Comparison of ENCODE assay signal across 25 mouse cellular contexts in the genomic region with DNA sequence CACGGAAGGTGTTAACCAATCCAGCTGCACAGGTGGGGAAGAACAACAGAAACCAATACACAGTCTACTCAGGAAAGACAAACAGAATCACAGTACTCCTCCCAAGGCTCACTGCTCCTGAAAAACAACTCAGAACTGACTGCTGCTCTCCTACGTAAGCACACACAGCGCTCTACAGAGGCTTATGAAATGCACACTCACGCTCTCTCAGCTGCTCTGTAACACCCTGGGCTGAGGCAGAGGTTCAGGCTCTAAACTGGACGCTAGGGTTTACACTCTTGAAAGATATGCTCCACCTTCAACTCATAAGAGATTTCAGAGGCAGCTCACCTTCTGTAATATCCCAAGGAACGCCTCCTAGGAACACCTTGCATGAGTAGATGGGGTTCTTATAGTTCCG. TPM values are rescaled to one million over a fixed set of nuclear protein-coding genes. Genes with fewer than 3 reads are reported as not detected.
DNase-seq lines count a peak whose midpoint lies in the region; ATAC-seq and TF ChIP-seq lines count a peak whose summit lies in the region.
"Had no signal": no experiment of that assay in that cellular context is flagged by ENCODE, and none has a peak within 500 bp of the region (broad histone marks: within the 10 kb centered on the region; RNA-seq: fewer than 3 reads in every experiment).

No protein-coding gene starts in this region.

- TF ChIP-seq CTCF in gastrocnemius, adult 2 months (IDR thresholded peaks at IDR 0.05), result no peak
- no peak for TF ChIP-seq CTCF in lung, postnatal 0 days (IDR thresholded peaks at IDR 0.05)
- TF ChIP-seq CTCF in stomach, postnatal 0 days (IDR thresholded peaks at IDR 0.05; ENCODE audit: low read depth), result no peak
- no peak for TF ChIP-seq CTCF in hindbrain, postnatal 0 days (IDR thresholded peaks at IDR 0.05; ENCODE audit: low read depth)

- no peak overlapping the region for H3K9ac ChIP-seq in lung, postnatal 0 days (replicated peaks; ENCODE audit: low read depth)
- no peak overlapping the region for H3K9ac ChIP-seq in stomach, postnatal 0 days (ENCODE audit: low read length)
- H3K9ac ChIP-seq in hindbrain, postnatal 0 days (replicated peaks; ENCODE audit: low read length), result no peak overlapping the region
- H3K9ac ChIP-seq: embryonic facial prominence, embryonic 13.5 days; embryonic facial prominence, embryonic 15.5 days; forebrain, embryonic 12.5 days had no signal

- ATAC-seq in lung, postnatal 0 days, result peak; percentile 81
- ATAC-seq in stomach, postnatal 0 days (ENCODE audit: low FRiP score, low TSS enrichment), result peak; percentile 91
- no peak for ATAC-seq in hindbrain, postnatal 0 days
- ATAC-seq: activated CD4-positive, CD25-positive, alpha-beta regulatory T cell, adult 4 months; CD4-positive, CD25-positive, alpha-beta regulatory T cell, adult 4 months; forebrain, embryonic 14.5 days; Patski had no signal

- H3K9me3 ChIP-seq in lung, postnatal 0 days (ENCODE audit: low read length), result no peaks in the 10 kb centered on the region
- H3K9me3 ChIP-seq in embryonic facial prominence, embryonic 10.5 days, result no peaks in the 10 kb centered on the region
- no peaks in the 10 kb centered on the region for H3K9me3 ChIP-seq in stomach, postnatal 0 days (ENCODE audit: control insufficient read depth, low read length)
- no peaks in the 10 kb centered on the region for H3K9me3 ChIP-seq in hindbrain, postnatal 0 days (ENCODE audit: low read length)
- H3K9me3 ChIP-seq: embryonic facial prominence, embryonic 13.5 days; embryonic facial prominence, embryonic 15.5 days; forebrain, embryonic 10.5 days; forebrain, embryonic 12.5 days; G1E had no signal

- H3K27me3 ChIP-seq in lung, postnatal 0 days (replicated peaks; ENCODE audit: insufficient read depth, low read length), result no peaks in the 10 kb centered on the region
- no peaks in the 10 kb centered on the region; the same call in 1 of the 2 replicates for H3K27me3 ChIP-seq in embryonic facial prominence, embryonic 10.5 days (replicated peaks; ENCODE audit: low read depth, poor library complexity, severe bottlenecking)
- no peaks in the 10 kb centered on the region for H3K27me3 ChIP-seq in stomach, postnatal 0 days (ENCODE audit: control insufficient read depth, insufficient read depth, low read length)
- no peaks in the 10 kb centered on the region for H3K27me3 ChIP-seq in hindbrain, postnatal 0 days (ENCODE audit: insufficient read depth, low read length)
- H3K27me3 ChIP-seq: embryonic facial prominence, embryonic 13.5 days; embryonic facial prominence, embryonic 15.5 days; forebrain, embryonic 12.5 days; Patski had no signal

- peak overlapping the region; percentile 90 for H3K27ac ChIP-seq in gastrocnemius, adult 2 months
- H3K27ac ChIP-seq in lung, postnatal 0 days (ENCODE audit: low read length), result no peak overlapping the region
- no peak overlapping the region for H3K27ac ChIP-seq in embryonic facial prominence, embryonic 10.5 days (replicated peaks)
- no peak overlapping the region for H3K27ac ChIP-seq in stomach, postnatal 0 days (replicated peaks)
- H3K27ac ChIP-seq in hindbrain, postnatal 0 days, result no peak overlapping the region
- H3K27ac ChIP-seq: embryonic facial prominence, embryonic 13.5 days; embryonic facial prominence, embryonic 15.5 days; forebrain, embryonic 10.5 days; forebrain, embryonic 12.5 days had no signal

- H3K4me2 ChIP-seq in lung, postnatal 0 days (replicated peaks; ENCODE audit: low read depth, low read length), result no peak overlapping the region
- H3K4me2 ChIP-seq in stomach, postnatal 0 days (replicated peaks; ENCODE audit: low read depth), result no peak overlapping the region
- no peak overlapping the region for H3K4me2 ChIP-seq in hindbrain, postnatal 0 days (ENCODE audit: low read depth, low read length)
- H3K4me2 ChIP-seq: embryonic facial prominence, embryonic 13.5 days; embryonic facial prominence, embryonic 15.5 days; forebrain, embryonic 12.5 days had no signal

- no peaks in the 10 kb centered on the region for H3K36me3 ChIP-seq in lung, postnatal 0 days (ENCODE audit: insufficient read depth, low read length)
- H3K36me3 ChIP-seq in embryonic facial prominence, embryonic 10.5 days (replicated peaks), result no peaks in the 10 kb centered on the region
- no peaks in the 10 kb centered on the region for H3K36me3 ChIP-seq in stomach, postnatal 0 days (ENCODE audit: control insufficient read depth, insufficient read depth, low read length)
- no peaks in the 10 kb centered on the region for H3K36me3 ChIP-seq in hindbrain, postnatal 0 days (ENCODE audit: insufficient read depth, low read length)
- H3K36me3 ChIP-seq: embryonic facial prominence, embryonic 13.5 days; embryonic facial prominence, embryonic 15.5 days; forebrain, embryonic 10.5 days; forebrain, embryonic 12.5 days; G1E had no signal

- DNase-seq in gastrocnemius, adult 2 months, result no peak
- DNase-seq in gastrocnemius, postnatal 4 days (ENCODE audit: low spot score in 2 of 2), result no peak
- DNase-seq in lung, postnatal 0 days (ENCODE audit: low spot score), result peak; percentile 72
- no peak for DNase-seq in lung, postnatal 10 days
- DNase-seq in embryonic facial prominence, embryonic 10.5 days (ENCODE audit: low spot score), result peak; percentile 3
- no peak for DNase-seq in stomach, postnatal 0 days (ENCODE audit: low spot score)
- DNase-seq in hindbrain, postnatal 0 days (ENCODE audit: low spot score), result no peak
- DNase-seq: adrenal gland, adult 8-10 months; adrenal gland, postnatal 14 days; adrenal gland, postnatal 36 days; B cell, adult 2 months; cerebellum, adult 11-12 months; cerebellum, adult 9-10 months; cerebellum, postnatal 10 days; cerebellum, postnatal 25 days had no signal

- 51% methylated on average over 7 of the region's 7 CpGs for WGBS in lung, postnatal 0 days
- 85% methylated on average over 7 of the region's 7 CpGs for WGBS in embryonic facial prominence, embryonic 10.5 days
- WGBS in stomach, postnatal 0 days, result 59% methylated on average over 7 of the region's 7 CpGs
- 90% methylated on average over 7 of the region's 7 CpGs for WGBS in hindbrain, postnatal 0 days

- intact Hi-C loops in gastrocnemius, adult 2 months (cut with DNase I), result no loop called here

- no peak for TF ChIP-seq EP300 in lung, postnatal 0 days (IDR thresholded peaks at IDR 0.05)
- TF ChIP-seq EP300 in stomach, postnatal 0 days (optimal IDR thresholded peaks at IDR 0.05), result no peak

- H3K4me3 ChIP-seq in gastrocnemius, adult 2 months, result peak overlapping the region; percentile 23
- H3K4me3 ChIP-seq in lung, postnatal 0 days (ENCODE audit: low read depth, low read length), result no peak overlapping the region
- H3K4me3 ChIP-seq in embryonic facial prominence, embryonic 10.5 days, result no peak overlapping the region
- no peak overlapping the region for H3K4me3 ChIP-seq in stomach, postnatal 0 days (ENCODE audit: low read depth, low read length)
- no peak overlapping the region for H3K4me3 ChIP-seq in hindbrain, postnatal 0 days (ENCODE audit: low read length)
- H3K4me3 ChIP-seq: embryonic facial prominence, embryonic 13.5 days; embryonic facial prominence, embryonic 15.5 days; erythroblast, embryonic 14.5 days; forebrain, embryonic 10.5 days; forebrain, embryonic 12.5 days had no signal

- H3K4me1 ChIP-seq in lung, postnatal 0 days (ENCODE audit: insufficient read depth, low read depth, low read length), result no peaks in the 10 kb centered on the region
- H3K4me1 ChIP-seq in embryonic facial prominence, embryonic 10.5 days, result no peaks in the 10 kb centered on the region
- no peaks in the 10 kb centered on the region for H3K4me1 ChIP-seq in stomach, postnatal 0 days (replicated peaks; ENCODE audit: control insufficient read depth, insufficient read depth)
- H3K4me1 ChIP-seq in hindbrain, postnatal 0 days (ENCODE audit: insufficient read depth, low read length), result no peaks in the 10 kb centered on the region
- H3K4me1 ChIP-seq: embryonic facial prominence, embryonic 13.5 days; embryonic facial prominence, embryonic 15.5 days; forebrain, embryonic 12.5 days had no signal

RNA-seq across cellular contexts. Expression of a gene that starts 11.9 kb away (rescaled TPM):
- total RNA-seq in gastrocnemius, adult 2 months (2021), result 100 to 1,000 TPM; 725 to 864 TPM
- 1,000 to 10,000 TPM; 1,161 to 1,216 TPM for total RNA-seq in gastrocnemius, postnatal 4 days (2021)
- polyA plus RNA-seq in lung, postnatal 0 days (2015; fragmentation: Nextera tagmentation; extraction: Ambion mirVana), result 860 and 899 TPM in 2 replicates
- polyA plus RNA-seq in embryonic facial prominence, embryonic 10.5 days (2016; fragmentation: Nextera tagmentation; extraction: Ambion mirVana), result 1,210 and 1,245 TPM in 2 replicates
- 1,024 and 1,034 TPM in 2 replicates for polyA plus RNA-seq in stomach, postnatal 0 days (2015; fragmentation: Nextera tagmentation; extraction: Ambion mirVana)
- total RNA-seq in hindbrain, postnatal 0 days (2014; rRNA removed), result 433 and 475 TPM in 2 replicates
- 759 and 765 TPM in 2 replicates for polyA plus RNA-seq in hindbrain, postnatal 0 days (2015; fragmentation: Nextera tagmentation; extraction: Ambion mirVana)

Comparison
In these comparisons a context has a peak if more than half of its experiments do, and no peak if none do; other contexts are left out.
1. DNase-seq: peak in lung, postnatal 0 days (single experiment) and embryonic facial prominence, embryonic 10.5 days (single experiment); none in gastrocnemius, adult 2 months (single experiment), gastrocnemius, postnatal 4 days (0 of 2), lung, postnatal 10 days (single experiment), stomach, postnatal 0 days (single experiment) and hindbrain, postnatal 0 days (single experiment).